Mouse (Mus musculus): ENCODE data around the gene Phf3.

GRCm38 (mm10) chr1:30814987-30815386 lies 58.7 kb downstream of the Phf3 start:
- TF ChIP-seq CTCF (IDR thresholded peaks at IDR 0.05; ENCODE audit: control insufficient read depth, insufficient read depth, insufficient read length) (no peak), MAX (IDR thresholded peaks at IDR 0.05) (no peak), USF1 (IDR thresholded peaks at IDR 0.05; ENCODE audit: low read depth) (no peak), CEBPB (IDR thresholded peaks at IDR 0.05; ENCODE audit: low read depth) (no peak)

All from C2C12 (cell line).